In genomic region chr17:63195496-63195895, GRCm38 (mm10) we compare ENCODE assay signal across 26 mouse cellular contexts.
"Had no signal": no experiment of that assay in that cellular context is flagged by ENCODE, and none has a peak within 500 bp of the region (broad histone marks: within the 10 kb centered on the region; RNA-seq: fewer than 3 reads in every experiment).

No protein-coding gene starts in this region.

- H3K36me3 ChIP-seq: heart, embryonic 10.5 days; heart, embryonic 12.5 days; hindbrain, embryonic 10.5 days; hindbrain, embryonic 12.5 days; intestine, embryonic 15.5 days; kidney, embryonic 15.5 days; limb, embryonic 13.5 days; limb, embryonic 15.5 days; liver, embryonic 12.5 days had no signal

- DNase-seq: gastrocnemius, postnatal 14 days; gastrocnemius, postnatal 36 days; heart, adult 18-20 months; heart, postnatal 10 days; heart, postnatal 4 days; kidney, adult 18-20 months; kidney, adult 9 months; kidney, postnatal 10 days; kidney, postnatal 25 days; layer of hippocampus, adult 9-11 months; layer of hippocampus, postnatal 36 days; left cerebral cortex, postnatal 4 days had no signal

- H3K4me2 ChIP-seq: heart, embryonic 12.5 days; hindbrain, embryonic 12.5 days; hindbrain, embryonic 14.5 days; intestine, embryonic 15.5 days; kidney, embryonic 15.5 days; limb, embryonic 13.5 days; limb, embryonic 15.5 days; liver, embryonic 12.5 days had no signal

- H3K4me1 ChIP-seq: heart, embryonic 10.5 days; hindbrain, embryonic 12.5 days; intestine, embryonic 15.5 days; kidney, embryonic 15.5 days; limb, embryonic 13.5 days; limb, embryonic 15.5 days had no signal

- ATAC-seq: hindbrain, embryonic 16.5 days; inflammation-experienced regulatory T-cells, adult 6 months; intestine, embryonic 15.5 days; intestine, postnatal 0 days; liver, embryonic 12.5 days had no signal

- H3K27ac ChIP-seq: heart, embryonic 10.5 days; hindbrain, embryonic 10.5 days; hindbrain, embryonic 12.5 days; hindbrain, embryonic 14.5 days; intestine, embryonic 15.5 days; kidney, embryonic 15.5 days; limb, embryonic 13.5 days; limb, embryonic 15.5 days; liver, embryonic 12.5 days; liver, embryonic 14.5 days had no signal

- H3K4me3 ChIP-seq: heart, embryonic 10.5 days; heart, embryonic 12.5 days; hindbrain, embryonic 10.5 days; hindbrain, embryonic 12.5 days; intestine, embryonic 15.5 days; kidney, embryonic 15.5 days; limb, embryonic 13.5 days; limb, embryonic 15.5 days; liver, embryonic 12.5 days had no signal

- H3K9ac ChIP-seq: heart, embryonic 12.5 days; hindbrain, embryonic 12.5 days; hindbrain, embryonic 14.5 days; intestine, embryonic 15.5 days; kidney, embryonic 15.5 days; limb, embryonic 13.5 days; limb, embryonic 15.5 days; liver, embryonic 12.5 days; liver, embryonic 14.5 days had no signal

- H3K27me3 ChIP-seq: heart, embryonic 12.5 days; hindbrain, embryonic 12.5 days; intestine, embryonic 15.5 days; kidney, embryonic 15.5 days; limb, embryonic 13.5 days; limb, embryonic 15.5 days; liver, embryonic 12.5 days had no signal

- H3K9me3 ChIP-seq: heart, embryonic 10.5 days; heart, embryonic 12.5 days; hindbrain, embryonic 10.5 days; hindbrain, embryonic 12.5 days; intestine, embryonic 15.5 days; kidney, embryonic 15.5 days; limb, embryonic 13.5 days; limb, embryonic 15.5 days; liver, embryonic 12.5 days had no signal
